Mouse (Mus musculus) activated CD4-positive, CD25-positive, alpha-beta regulatory T cell, adult 4 months (primary cell): Measurements from ENCODE around the gene Rhbdd2. TPM values are rescaled to one million over a fixed set of nuclear protein-coding genes. Genes with fewer than 3 reads are reported as not detected.

ENCODE experiments used
- ATAC-seq: one replicate; pipeline ENCODE4 v1.8.0; 2017
- polyA plus RNA-seq, 2 experiments: library from polyadenylated mRNA; unstranded; fragments of 100-300 nt; shearing (Covaris generic); gene quantifications; one replicate each; pipeline ENCODE4 v1.2.1; 2017

The Rhbdd2 gene
- polyA plus RNA-seq, 2 experiments from 2014 or later = 17.1 to 21.6 TPM

- no peak for ATAC-seq
Observed at GRCm38 (mm10) chr5:135645330-135645729, 12.9 kb downstream of the Rhbdd2 start.

GRCm38 (mm10) chr5:135646038-135646437, 13.6 kb downstream of the Rhbdd2 start:
- no peak for ATAC-seq

- ATAC-seq = no peak
Observed at GRCm38 (mm10) chr5:135648461-135649308, 16.3 kb downstream of the Rhbdd2 start.

GRCm38 (mm10) chr5:135649309-135649633, 16.9 kb downstream of the Rhbdd2 start:
- ATAC-seq = no peak

- no peak for ATAC-seq
Observed at GRCm38 (mm10) chr5:135651536-135651935, 19.1 kb downstream of the Rhbdd2 start.

- ATAC-seq = no peak
Observed at GRCm38 (mm10) chr5:135653209-135653608, 20.8 kb downstream of the Rhbdd2 start.

- ATAC-seq = no peak
Observed at GRCm38 (mm10) chr5:135656046-135656445, 23.6 kb downstream of the Rhbdd2 start.

GRCm38 (mm10) chr5:135657128-135657527, 24.7 kb downstream of the Rhbdd2 start:
- no peak for ATAC-seq

GRCm38 (mm10) chr5:135657703-135658373, 25.4 kb downstream of the Rhbdd2 start:
- ATAC-seq = no peak

GRCm38 (mm10) chr5:135659956-135660355, 27.5 kb downstream of the Rhbdd2 start:
- ATAC-seq = no peak

- ATAC-seq = no peak
Observed at GRCm38 (mm10) chr5:135660535-135660934, 28.1 kb downstream of the Rhbdd2 start.

- ATAC-seq = no peak
Observed at GRCm38 (mm10) chr5:135666890-135667289, 34.5 kb downstream of the Rhbdd2 start.

- ATAC-seq = no peak
Observed at GRCm38 (mm10) chr5:135668071-135668470, 35.7 kb downstream of the Rhbdd2 start.

- ATAC-seq = peak; percentile 66
Observed at GRCm38 (mm10) chr5:135669741-135670275, 37.4 kb downstream of the Rhbdd2 start, which contains the start of gene Por. Por (plus strand) TSS chr5:135670033.

- ATAC-seq = no peak
Observed at GRCm38 (mm10) chr5:135670881-135671280, 38.5 kb downstream of the Rhbdd2 start.

GRCm38 (mm10) chr5:135672509-135672908, 40.1 kb downstream of the Rhbdd2 start:
- no peak for ATAC-seq

GRCm38 (mm10) chr5:135672980-135673379, 40.6 kb downstream of the Rhbdd2 start:
- ATAC-seq = no peak

GRCm38 (mm10) chr5:135674349-135674775, 41.9 kb downstream of the Rhbdd2 start:
- no peak for ATAC-seq

GRCm38 (mm10) chr5:135674821-135675220, 42.4 kb downstream of the Rhbdd2 start:
- ATAC-seq = no peak

- ATAC-seq = no peak
Observed at GRCm38 (mm10) chr5:135676696-135677095, 44.3 kb downstream of the Rhbdd2 start.

- no peak for ATAC-seq
Observed at GRCm38 (mm10) chr5:135677251-135677650, 44.8 kb downstream of the Rhbdd2 start.

- ATAC-seq = no peak
Observed at GRCm38 (mm10) chr5:135678481-135678880, 46.1 kb downstream of the Rhbdd2 start.

- no peak for ATAC-seq
Observed at GRCm38 (mm10) chr5:135680967-135681545, 48.6 kb downstream of the Rhbdd2 start.
